Mouse (Mus musculus) heart, embryonic 11.5 days (tissue): ENCODE results near the gene Nprl3. TPM values are rescaled to one million over a fixed set of nuclear protein-coding genes. Genes with fewer than 3 reads are reported as not detected.

Experiments used
- ATAC-seq: fragments of 200-750 bp; cut with Nextera tagmentation; replicated peaks from 2 replicates; pipeline ENCODE4 v1.8.0; 2017; ENCODE audit warnings: moderate library complexity; ENCODE audit not compliant: insufficient number of reproducible peaks, low FRiP score, low TSS enrichment
- H3K27ac ChIP-seq: fragments of 300-500 bp; sonication (generic); 2 replicates; pipeline ENCODE4 v1.5.1; 2014; ENCODE audit warnings: mild to moderate bottlenecking, low read depth, low read length
- H3K27me3 ChIP-seq: fragments of 300-500 bp; sonication (generic); 2 replicates; pipeline ENCODE4 v1.6.1; 2014; ENCODE audit warnings: mild to moderate bottlenecking, low read length, mixed read lengths; ENCODE audit not compliant: control insufficient read depth, insufficient read depth
- H3K36me3 ChIP-seq: fragments of 300-500 bp; sonication (generic); 2 replicates; pipeline ENCODE4 v1.6.1; 2014; ENCODE audit warnings: mild to moderate bottlenecking, low read length, moderate library complexity, mixed read lengths; ENCODE audit not compliant: control insufficient read depth, insufficient read depth
- H3K4me1 ChIP-seq: fragments of 300-500 bp; sonication (generic); 2 replicates; pipeline ENCODE4 v1.6.1; 2014; ENCODE audit warnings: low read length; ENCODE audit not compliant: control insufficient read depth, insufficient read depth
- H3K4me2 ChIP-seq: fragments of 300-500 bp; sonication (generic); 2 replicates; pipeline ENCODE4 v1.6.1; 2014; ENCODE audit warnings: mild to moderate bottlenecking, moderate library complexity
- H3K4me3 ChIP-seq: fragments of 300-500 bp; sonication (generic); 2 replicates; pipeline ENCODE4 v1.5.1; 2014; ENCODE audit warnings: low read depth, low read length
- H3K9ac ChIP-seq: fragments of 300-500 bp; sonication (generic); 2 replicates; pipeline ENCODE4 v1.6.1; 2014; ENCODE audit warnings: mild to moderate bottlenecking, low read depth, low read length, moderate library complexity
- H3K9me3 ChIP-seq: fragments of 300-500 bp; sonication (generic); replicated peaks from 2 replicates; pipeline ENCODE4 v1.6.1; 2016; ENCODE audit warnings: low read length; ENCODE audit not compliant: control insufficient read depth
- whole genome bisulfite sequencing: fragments of 180-500 bp; shearing (Covaris S2); extraction: QIAGEN DNeasy Blood & Tissue Kit; methylation state at CpG from one replicate; pipeline ENCODE4 v1.1.7; 2014; ENCODE audit not compliant: insufficient replicate concordance; 5-methylcytosine and 5-hydroxymethylcytosine counted together
- polyA plus RNA-seq: library from polyadenylated mRNA; unstranded; fragments of >200 nt; fragmentation: Nextera tagmentation; extraction: Ambion mirVana; gene quantifications from 2 replicates; pipeline ENCODE4 v1.2.1, GENCODE M21; 2014

The Nprl3 gene
- polyA plus RNA-seq, 1 experiment from 2014 or later: 34.6 TPM

- Histone ChIP-seq H3K36me3 (no peaks in the 10 kb centered on the region), H3K4me3 (no peak overlapping the region), H3K9me3 (no peaks in the 10 kb centered on the region), H3K27me3 (0 out of 2 replicates have a peak, but pooled peaks cover 2% of the 10 kb centered on the region), H3K4me2 (no peak overlapping the region), H3K4me1 (peaks cover 12% of the 10 kb centered on the region), H3K27ac (no peak overlapping the region), H3K9ac (no peak overlapping the region)
- ATAC-seq: no peak
- WGBS: 63% methylated on average over 14 of the region's 14 CpGs
Measured at GRCm38 (mm10) chr11:32198256-32198955, 69.1 kb downstream of the Nprl3 start.

- 55% methylated on average over 3 of the region's 3 CpGs for WGBS
Measured at GRCm38 (mm10) chr11:32197766-32198165, 69.7 kb downstream of the Nprl3 start.

GRCm38 (mm10) chr11:32196727-32197126 lies 70.8 kb downstream of the Nprl3 start:
- 60% methylated on average over 6 of the region's 6 CpGs for WGBS
- no peaks in the 10 kb centered on the region for H3K9me3 ChIP-seq

More at GRCm38 (mm10) chr11:32197766-32198165, 69.7 kb downstream of the Nprl3 start:
- Histone ChIP-seq H3K4me3 (no peak overlapping the region), H3K27me3 (0 out of 2 replicates have a peak, but pooled peaks cover 2% of the 10 kb centered on the region), H3K9me3 (no peaks in the 10 kb centered on the region), H3K36me3 (no peaks in the 10 kb centered on the region), H3K27ac (no peak overlapping the region), H3K4me2 (no peak overlapping the region), H3K4me1 (peaks cover 12% of the 10 kb centered on the region), H3K9ac (no peak overlapping the region)
- ATAC-seq: no peak

GRCm38 (mm10) chr11:32195867-32196540 lies 71.5 kb downstream of the Nprl3 start:
- no peak overlapping the region for H3K4me3 ChIP-seq
- WGBS: 14% methylated on average over 11 of the region's 11 CpGs
- no peak overlapping the region for H3K9ac ChIP-seq
- no peak overlapping the region for H3K4me2 ChIP-seq
- H3K27me3 ChIP-seq: 0 out of 2 replicates have a peak, but pooled peaks cover 2% of the 10 kb centered on the region
- H3K9me3 ChIP-seq: no peaks in the 10 kb centered on the region
- peaks cover 12% of the 10 kb centered on the region for H3K4me1 ChIP-seq
- no peaks in the 10 kb centered on the region for H3K36me3 ChIP-seq
- no peak for ATAC-seq
- no peak overlapping the region for H3K27ac ChIP-seq

More at GRCm38 (mm10) chr11:32196727-32197126, 70.8 kb downstream of the Nprl3 start:
- Histone ChIP-seq H3K36me3 (no peaks in the 10 kb centered on the region), H3K4me1 (peaks cover 12% of the 10 kb centered on the region), H3K27me3 (0 out of 2 replicates have a peak, but pooled peaks cover 2% of the 10 kb centered on the region), H3K4me3 (no peak overlapping the region), H3K9ac (no peak overlapping the region), H3K27ac (no peak overlapping the region), H3K4me2 (no peak overlapping the region)
- no peak for ATAC-seq

GRCm38 (mm10) chr11:32194626-32195025 lies 72.9 kb downstream of the Nprl3 start:
- H3K4me3 ChIP-seq: no peak overlapping the region
- no peak for ATAC-seq
- 78% methylated on average over 5 of the region's 5 CpGs for WGBS

GRCm38 (mm10) chr11:32194086-32194485 lies 73.4 kb downstream of the Nprl3 start:
- no peak overlapping the region for H3K4me2 ChIP-seq
- WGBS: 77% methylated on average over 10 of the region's 10 CpGs
- H3K9me3 ChIP-seq: no peaks in the 10 kb centered on the region
- no peak overlapping the region for H3K27ac ChIP-seq
- H3K4me1 ChIP-seq: peaks cover 6% of the 10 kb centered on the region
- no peak for ATAC-seq
- H3K27me3 ChIP-seq: 0 out of 2 replicates have a peak, but pooled peaks cover 2% of the 10 kb centered on the region
- H3K36me3 ChIP-seq: no peaks in the 10 kb centered on the region
- no peak overlapping the region for H3K9ac ChIP-seq
- H3K4me3 ChIP-seq: no peak overlapping the region

More at GRCm38 (mm10) chr11:32194626-32195025, 72.9 kb downstream of the Nprl3 start:
- Histone ChIP-seq H3K9me3 (no peaks in the 10 kb centered on the region), H3K4me1 (peaks cover 9% of the 10 kb centered on the region), H3K4me2 (no peak overlapping the region), H3K36me3 (no peaks in the 10 kb centered on the region), H3K9ac (no peak overlapping the region), H3K27me3 (0 out of 2 replicates have a peak, but pooled peaks cover 2% of the 10 kb centered on the region), H3K27ac (no peak overlapping the region)

- Histone ChIP-seq H3K4me2 (no peak overlapping the region), H3K4me3 (no peak overlapping the region), H3K36me3 (no peaks in the 10 kb centered on the region), H3K4me1 (peaks cover 6% of the 10 kb centered on the region; the same call in 1 of the 2 replicates), H3K9me3 (no peaks in the 10 kb centered on the region), H3K9ac (no peak overlapping the region), H3K27me3 (0 out of 2 replicates have a peak, but pooled peaks cover 2% of the 10 kb centered on the region), H3K27ac (no peak overlapping the region)
- ATAC-seq: no peak
- 87% methylated on average over 10 of the region's 10 CpGs for WGBS
Measured at GRCm38 (mm10) chr11:32193156-32193555, 74.4 kb downstream of the Nprl3 start.

- Histone ChIP-seq H3K4me2 (no peak overlapping the region), H3K9ac (no peak overlapping the region), H3K4me3 (no peak overlapping the region), H3K27me3 (no peaks in the 10 kb centered on the region), H3K4me1 (no peaks in the 10 kb centered on the region), H3K36me3 (no peaks in the 10 kb centered on the region), H3K27ac (no peak overlapping the region), H3K9me3 (no peaks in the 10 kb centered on the region)
- WGBS: 68% methylated on average over 13 of the region's 13 CpGs
- no peak for ATAC-seq
Measured at GRCm38 (mm10) chr11:32190603-32191110, 76.8 kb downstream of the Nprl3 start.
